Mouse (Mus musculus) frontal cortex, postnatal 14 days (tissue): ENCODE measurements around the gene Snx15.
A peak's percentile ranks its signal among the peaks of the same experiment; 100 is the strongest.

Experiments
- DNase-seq, 2 experiments: peaks; one replicate each; pipeline ENCODE4 v3.0.0; 2022; ENCODE audit warnings: low spot score in 2 of 2

Gene Snx15

DNA sequence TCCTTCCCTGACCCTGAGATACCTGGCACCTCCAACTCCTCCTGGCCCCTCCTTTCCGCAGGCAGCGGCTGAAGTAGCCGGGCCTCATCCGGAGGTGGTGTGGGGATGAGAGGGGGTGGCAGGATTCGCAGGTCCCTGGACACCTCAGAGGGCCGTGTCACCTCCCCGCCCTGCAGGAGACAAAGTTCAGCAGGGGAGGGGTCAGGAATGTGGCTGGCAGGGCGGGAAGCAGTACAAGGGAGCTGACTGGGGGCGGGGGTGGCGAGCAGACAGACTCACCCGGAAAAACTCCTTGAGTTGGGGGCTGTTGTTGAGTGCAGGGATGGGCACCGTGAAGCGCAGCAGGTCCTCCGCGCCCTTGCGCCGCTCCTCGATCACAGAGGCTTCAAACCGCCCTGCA, 6.3 kb downstream of the Snx15 start:
- DNase-seq = no peak

DNA sequence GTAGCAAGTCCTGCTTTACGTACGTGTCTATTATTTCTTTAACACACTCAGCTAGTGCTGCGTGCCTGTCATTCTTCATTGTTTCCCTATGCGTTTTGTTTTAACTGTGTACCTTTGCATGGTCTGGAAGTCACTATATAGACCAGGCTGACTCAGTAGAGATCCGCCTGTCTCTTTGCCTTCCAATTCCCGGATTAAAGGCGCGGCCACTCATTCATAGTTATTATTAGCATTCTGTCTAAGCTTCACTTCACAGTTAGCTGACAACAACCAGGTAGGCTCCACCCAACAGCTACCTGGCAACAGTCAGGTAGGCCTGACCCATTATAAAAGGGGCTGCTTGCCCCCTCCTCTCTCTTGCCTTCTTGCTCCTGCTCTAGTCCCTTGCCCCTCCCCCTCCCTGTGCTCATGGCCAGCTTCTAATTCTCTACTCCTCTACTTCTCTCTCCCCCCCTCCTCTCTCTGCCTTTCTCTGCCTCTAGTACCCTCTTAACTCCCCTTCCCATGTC, 9.4 kb downstream of the Snx15 start:
- DNase-seq = no peak

DNA sequence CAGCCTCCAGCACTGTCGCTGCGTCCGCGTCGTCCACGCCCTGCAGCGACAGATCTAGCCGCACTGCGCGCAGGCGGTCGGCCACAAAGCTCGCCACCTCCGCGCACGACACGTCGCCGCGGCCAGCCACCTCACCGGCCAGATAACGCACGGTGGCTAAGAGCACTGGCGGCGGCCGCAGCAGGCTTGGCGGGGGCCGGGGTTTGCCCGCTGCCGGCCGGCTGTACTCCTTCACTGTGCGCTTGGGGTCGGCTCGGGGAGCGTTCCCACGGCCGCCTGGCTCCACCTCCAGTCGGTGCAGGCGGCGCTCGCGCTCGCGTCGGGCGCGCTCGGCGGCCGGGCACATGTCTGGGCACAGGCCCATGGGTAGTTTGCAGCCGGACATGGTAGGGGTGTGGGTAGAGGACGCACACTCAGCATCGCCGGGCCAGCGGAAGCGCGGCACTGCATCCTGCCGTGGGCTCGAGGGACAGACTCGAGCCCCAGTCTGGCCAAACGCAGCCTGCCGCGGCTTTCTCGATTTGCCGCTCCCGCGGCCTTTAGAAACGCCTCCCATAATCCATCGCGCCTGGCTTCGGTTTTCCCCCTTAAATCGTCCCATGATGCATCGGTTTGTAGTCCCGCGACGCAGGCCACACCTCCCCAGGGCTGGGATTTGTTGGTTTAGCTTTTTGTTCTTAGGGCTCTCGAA, 10.0 kb downstream of the Snx15 start, which contains the start of gene Sac3d1:
TSS of gene Sac3d1 (minus strand) at position 665 of the 691 bp plus-strand sequence.
- DNase-seq = peak; percentile 81 to 86

DNA sequence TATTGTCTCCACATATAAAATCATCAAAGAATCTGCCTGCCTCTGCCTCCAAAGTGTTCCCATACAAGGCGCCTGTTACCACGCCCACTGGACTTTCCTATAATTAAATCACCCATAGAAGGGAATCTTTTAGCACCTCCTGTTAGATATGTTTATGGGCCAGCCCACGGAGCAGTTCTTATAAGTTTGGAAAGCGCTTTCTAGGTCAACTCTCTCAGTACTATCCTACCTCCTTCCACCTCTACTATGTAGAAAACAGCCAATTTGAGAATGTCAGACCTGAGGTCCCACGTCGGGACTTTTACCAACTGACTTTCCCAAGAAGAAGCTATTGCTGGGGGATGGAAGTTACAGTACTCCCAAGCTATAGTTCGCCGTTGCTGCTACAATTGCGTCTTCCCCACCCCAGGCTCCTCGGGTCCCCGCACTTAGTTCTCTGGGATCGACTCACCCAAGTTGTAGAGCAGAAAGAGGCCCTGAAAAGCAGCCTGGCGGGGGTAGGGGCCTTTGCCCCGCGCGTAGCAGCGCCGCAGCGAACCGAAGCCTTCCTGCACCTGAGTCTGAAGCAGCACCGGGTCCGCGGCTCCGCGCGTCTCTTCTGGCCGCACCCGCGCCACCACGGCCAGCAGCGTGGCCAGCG, 10.6 kb downstream of the Snx15 start:
- DNase-seq = no peak

DNA sequence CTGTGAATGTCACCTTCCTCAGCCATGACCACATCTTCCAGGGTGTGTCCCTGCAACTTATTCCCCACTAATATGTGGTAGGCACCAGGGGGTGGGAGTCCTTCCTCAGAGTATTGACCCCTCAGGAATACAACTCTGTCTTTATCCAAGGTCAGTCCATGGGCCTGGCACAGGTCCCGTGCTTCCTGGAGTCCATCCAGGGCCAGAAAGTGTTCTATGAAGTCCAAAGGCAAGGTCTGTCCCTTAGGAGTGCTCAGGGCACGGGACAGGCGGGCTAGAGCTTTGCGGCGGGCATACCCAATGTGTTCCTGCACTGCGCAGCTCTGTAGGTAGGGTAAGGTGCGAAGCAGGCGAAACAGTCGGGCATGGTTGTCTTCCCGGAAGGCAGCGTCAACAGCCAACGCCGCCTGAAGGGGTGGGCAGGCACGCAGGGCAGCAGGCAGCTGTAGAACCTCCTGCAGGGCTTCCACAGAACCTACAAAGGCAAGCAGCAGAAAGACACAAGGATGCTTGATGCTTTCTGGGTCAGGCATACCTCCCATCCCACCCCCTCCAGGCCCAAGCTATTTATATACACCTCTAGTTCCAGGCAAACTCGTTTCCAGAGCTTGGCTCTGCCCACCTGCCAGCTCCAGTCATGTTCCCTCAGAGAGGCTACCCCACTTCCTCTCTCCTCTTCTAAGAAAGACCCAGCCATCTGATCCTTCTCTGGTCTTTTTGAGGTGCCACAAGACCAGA, 11.8 kb downstream of the Snx15 start:
- DNase-seq = no peak

DNA sequence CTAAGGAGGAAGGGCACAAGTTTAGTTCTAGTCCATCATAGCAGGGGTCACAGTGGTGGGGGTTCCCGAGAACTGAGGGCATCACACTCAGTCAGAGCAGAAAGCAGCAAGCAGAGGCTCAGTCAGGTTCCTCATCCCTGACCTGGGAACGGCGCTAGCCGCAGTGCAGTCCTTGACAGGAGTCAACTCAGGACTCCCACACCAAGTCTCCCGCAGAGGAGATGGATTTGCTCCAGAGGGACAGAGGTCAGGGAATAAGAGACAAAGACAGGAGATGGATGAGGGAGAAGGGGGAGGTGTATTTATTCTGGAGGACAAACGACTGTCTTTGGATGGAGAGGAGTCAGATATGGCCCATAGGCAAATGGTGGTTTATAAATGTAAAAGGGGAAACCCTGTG, 15.0 kb downstream of the Snx15 start:
- no peak for DNase-seq

DNA sequence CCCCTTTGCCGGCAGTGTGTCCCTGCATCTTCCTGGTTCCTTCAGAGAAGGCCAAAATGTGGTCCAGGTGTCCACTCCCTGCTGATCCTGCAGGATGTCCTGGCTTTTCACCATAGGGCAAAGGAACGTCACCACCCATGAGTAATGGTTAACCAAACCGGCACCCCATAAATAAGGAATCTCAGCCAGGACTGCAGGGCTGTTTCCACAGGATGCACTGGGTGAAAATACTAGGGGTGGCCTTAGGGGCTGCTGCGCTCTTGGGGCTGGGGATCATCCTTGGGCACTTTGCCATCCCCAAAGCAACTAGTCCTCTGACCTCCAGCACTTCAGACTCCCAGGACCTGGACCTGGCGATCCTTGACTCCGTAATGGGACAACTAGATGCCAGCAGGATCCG, 22.5 kb downstream of the Snx15 start, which contains the start of gene Naaladl1:
TSS of gene Naaladl1 (plus strand) at position 197 of the 400 bp plus-strand sequence.
- no peak for DNase-seq

DNA sequence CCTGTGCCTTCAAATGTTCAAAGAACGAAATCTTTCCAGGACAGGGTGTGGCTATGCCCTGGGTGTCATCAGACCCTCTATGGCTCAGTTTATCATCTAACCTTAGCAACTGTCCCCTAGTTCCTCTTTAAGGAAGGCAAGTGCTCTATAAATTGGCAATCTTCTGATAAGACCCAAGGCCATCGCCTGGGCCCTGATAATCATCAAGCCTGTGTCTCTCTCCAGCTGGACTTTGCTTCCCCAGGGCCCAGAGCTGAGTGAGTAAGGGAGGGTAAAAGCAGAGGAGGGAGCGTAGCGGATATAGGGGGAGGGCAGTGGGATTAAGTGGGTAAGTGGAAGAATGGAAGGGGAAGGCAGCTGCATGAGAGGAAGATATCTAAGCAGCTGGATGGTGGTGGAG, 23.6 kb downstream of the Snx15 start:
- DNase-seq = no peak

DNA sequence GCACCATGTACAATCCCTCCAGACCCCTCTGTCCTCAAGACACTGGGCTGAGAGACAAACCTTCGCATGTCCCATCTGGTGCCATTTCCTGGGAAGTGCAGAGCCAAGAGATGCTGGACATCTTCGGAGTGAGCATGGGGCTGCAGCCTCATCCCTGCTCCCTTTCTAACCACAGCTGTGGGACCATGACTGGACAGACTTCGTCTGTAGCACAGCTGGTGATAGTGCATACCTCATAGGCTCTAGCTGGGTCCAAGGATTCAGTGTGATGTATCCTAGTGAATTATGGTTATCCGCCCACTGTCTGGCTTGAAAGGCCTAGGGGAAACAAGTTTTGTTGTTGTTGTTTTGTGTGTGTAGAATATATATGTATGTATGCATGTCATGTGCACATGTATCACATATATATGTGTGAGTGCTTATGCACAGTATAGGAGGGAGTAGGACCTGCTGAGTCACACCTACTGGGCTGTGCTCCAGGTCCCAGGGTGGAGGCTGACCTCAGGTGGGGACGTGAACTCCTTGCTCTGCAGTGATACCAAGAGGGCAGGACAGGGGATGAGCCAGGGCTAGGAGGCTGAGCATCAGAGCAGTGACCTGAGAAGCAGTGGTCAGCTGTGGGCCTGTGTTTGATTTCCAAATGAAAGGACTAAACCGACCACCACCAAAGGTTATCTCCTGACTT, 25.8 kb downstream of the Snx15 start:
- no peak for DNase-seq

DNA sequence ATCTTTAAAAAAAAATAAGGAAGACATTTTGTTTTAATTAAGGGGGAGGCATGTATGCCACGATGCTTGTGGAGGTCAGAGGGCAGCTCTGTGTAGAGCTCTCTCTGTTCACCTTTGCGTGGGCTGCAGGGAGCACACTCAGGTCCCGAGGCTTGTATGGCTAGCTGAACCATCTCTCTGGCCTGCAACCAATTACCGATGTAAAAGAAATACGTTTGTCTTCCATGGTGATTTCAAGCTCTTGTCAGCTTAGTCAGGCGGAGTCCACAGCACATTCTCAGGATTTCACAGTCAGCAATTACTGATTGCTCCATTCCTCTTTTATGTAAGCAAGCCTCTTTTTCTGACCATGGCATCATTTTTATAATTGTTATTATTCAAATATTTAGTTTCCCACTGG, 26.9 kb downstream of the Snx15 start:
- DNase-seq = no peak

DNA sequence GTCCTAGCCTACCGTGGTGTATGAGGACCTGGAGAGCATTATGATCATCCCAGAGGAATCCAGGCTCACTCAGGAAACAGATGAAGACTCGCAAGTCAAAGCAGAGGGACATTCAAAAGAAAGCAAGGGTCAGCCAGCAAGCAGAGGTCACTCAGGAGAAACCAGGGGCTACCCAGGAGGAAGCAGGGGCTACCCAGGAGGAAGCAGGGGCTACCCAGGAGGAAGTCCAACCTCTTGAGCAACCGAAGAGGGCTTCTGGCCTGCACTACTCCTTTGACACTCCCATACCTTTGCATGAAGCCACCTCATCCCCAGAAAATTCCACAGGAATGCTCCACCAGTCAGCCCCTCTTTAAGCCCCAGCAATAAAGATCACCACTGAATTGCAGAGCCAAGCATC, 30.3 kb downstream of the Snx15 start:
- DNase-seq = no peak

DNA sequence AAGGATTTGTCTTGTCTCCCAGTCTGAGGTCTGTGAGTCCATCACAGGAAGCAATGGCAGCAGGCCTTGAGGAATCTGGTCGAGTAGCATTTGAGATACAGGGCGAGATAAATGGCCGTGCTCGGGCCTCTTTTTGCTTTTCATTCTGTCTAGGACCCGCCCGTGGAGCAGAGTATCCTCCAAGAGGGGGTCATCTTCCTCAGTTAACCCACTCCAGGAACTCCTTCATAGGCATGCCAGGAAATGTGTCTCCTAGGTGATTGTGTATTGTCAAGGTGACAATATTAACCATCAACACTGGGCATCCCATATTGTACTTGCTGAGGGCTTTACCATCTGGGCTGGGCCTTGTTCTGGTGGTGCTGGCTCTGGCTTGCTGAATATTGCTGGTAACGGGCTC, 34.0 kb downstream of the Snx15 start, which contains the start of gene AC131692.1:
TSS of gene AC131692.1 (plus strand) at position 301 of the 400 bp plus-strand sequence.
- DNase-seq = no peak

DNA sequence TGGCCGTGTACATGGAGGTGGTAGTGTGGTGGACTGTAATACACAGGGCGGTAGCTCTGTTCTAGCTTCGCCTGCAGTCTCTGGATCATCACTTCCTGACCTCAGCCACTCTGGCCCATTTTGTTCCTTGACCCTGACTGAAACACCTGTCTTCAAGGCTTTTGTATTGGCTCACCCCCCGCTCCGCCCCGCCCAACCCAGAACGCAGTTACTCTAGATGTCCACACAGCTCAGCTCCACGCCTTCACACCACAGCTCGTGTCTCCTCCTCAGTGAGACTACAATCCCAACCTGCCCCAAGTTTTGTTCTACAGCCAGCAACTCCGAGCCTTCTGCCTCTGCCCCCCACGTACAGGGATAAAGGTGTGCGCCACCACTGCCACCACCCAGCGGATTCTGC, 39.3 kb downstream of the Snx15 start:
- no peak for DNase-seq

DNA sequence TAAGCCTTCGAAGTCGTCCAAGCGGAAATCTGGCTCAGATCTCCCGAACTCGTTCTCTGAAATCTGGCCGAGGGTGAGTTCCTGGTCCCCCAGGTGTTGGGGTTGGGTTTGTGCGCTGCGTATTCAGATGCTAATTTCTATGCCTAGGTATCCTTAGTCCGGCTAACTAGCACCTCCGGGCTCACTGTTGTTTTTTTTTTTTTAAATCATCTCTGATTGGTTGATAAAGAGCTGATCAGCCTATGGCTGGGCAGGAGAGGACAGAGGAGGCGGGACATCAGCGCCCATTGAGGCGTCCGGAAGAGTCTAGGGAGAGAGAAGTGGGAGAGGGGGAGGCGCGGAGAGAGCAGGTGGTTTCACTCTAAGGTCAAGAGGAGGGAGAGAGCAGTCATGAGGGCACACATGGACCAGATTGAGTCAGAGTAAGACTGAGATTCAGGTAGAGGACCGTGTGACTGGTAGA, 42.7 kb downstream of the Snx15 start:
- DNase-seq = no peak

DNA sequence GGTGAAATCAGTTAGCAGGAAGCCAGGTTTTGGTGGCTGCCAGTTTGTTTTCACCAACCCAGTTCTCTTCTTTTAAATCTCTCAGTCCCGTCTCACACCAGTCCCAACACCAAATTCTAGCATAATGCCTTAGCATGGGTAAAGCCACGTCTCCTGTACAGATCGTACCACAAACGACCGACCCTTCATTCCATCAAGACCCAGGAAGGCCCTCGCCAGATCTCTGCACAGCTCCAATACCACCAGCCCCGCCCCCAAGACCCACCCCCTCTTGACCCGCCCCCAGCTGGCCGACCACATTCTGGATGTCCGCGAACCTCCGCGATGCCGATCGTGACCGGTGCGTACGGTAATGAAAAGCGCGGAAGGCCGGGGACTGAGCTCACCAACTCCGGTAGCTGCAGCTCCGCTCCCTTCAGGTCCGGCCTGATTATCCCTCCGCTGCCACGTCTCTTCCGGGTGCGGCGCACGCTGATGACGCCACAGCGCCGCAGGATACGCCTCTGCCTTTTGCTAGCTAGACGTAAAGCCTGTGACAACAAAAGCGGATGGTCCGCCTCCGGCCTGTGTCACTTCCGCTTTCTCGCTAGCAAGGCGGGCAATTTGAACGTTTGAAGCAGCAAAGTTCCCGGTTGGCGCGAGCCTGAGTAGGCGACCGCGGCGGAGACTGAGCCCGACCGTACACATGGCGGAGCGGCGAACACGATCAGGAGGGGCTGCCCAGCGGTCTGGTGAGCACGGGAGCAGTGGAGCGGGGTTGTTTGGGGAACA, 43.4 kb downstream of the Snx15 start, which contains the start of the genes Zfpl1 and Cdca5:
TSS of gene Zfpl1 (minus strand) at position 479 of the 771 bp plus-strand sequence.
TSS of gene Cdca5 (plus strand) at position 506 of the 771 bp plus-strand sequence.
- DNase-seq = peak; percentile 94 to 96

DNA sequence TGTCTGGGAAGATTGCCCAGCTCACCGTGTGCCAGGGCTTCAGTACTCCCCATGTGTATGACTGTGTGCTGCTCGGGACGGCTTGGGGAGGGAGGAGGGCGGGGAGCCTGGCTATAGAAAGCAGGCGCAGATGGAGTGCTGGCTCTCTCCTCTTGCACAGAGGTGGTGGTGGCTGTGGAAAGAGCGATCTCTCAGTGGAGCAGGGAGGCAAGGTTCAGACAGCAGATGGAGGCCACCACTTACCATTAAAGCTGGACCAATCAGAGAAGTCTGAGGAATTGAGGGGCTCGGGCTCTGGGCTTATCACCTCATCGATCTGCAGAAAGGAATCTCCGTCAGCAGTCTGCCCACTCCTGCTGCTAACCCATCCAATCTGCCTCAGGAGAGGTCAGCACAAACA, 45.9 kb downstream of the Snx15 start, which contains the start of gene Gm28374:
TSS of gene Gm28374 (minus strand) at position 101 of the 400 bp plus-strand sequence.
- DNase-seq = no peak

DNA sequence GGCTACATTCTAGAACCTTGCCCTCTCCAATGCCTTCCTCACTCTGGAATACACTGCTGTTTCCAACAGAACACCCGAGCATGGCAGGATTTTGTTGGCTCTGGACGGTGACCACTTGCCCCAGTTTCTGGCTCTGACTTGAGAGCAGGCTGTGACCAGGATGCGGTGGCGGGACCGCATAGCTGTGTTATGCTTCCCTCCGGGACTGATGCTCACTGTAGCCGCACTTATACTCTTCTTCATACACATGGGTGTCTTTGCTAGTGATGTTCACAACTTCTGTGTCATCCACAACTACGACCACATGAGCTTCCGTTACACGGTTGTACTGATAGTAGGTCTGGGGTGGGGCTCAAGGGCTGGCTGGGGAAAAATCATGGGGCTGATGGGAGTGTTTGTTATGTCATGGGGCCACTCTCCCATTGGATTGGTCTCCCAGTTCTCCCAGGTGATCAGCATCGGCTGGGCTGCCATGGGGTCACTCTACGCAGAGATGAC, 48.1 kb downstream of the Snx15 start, which contains the start of gene Tmem262:
TSS of gene Tmem262 (plus strand) at position 51 of the 498 bp plus-strand sequence.
- no peak for DNase-seq

DNA sequence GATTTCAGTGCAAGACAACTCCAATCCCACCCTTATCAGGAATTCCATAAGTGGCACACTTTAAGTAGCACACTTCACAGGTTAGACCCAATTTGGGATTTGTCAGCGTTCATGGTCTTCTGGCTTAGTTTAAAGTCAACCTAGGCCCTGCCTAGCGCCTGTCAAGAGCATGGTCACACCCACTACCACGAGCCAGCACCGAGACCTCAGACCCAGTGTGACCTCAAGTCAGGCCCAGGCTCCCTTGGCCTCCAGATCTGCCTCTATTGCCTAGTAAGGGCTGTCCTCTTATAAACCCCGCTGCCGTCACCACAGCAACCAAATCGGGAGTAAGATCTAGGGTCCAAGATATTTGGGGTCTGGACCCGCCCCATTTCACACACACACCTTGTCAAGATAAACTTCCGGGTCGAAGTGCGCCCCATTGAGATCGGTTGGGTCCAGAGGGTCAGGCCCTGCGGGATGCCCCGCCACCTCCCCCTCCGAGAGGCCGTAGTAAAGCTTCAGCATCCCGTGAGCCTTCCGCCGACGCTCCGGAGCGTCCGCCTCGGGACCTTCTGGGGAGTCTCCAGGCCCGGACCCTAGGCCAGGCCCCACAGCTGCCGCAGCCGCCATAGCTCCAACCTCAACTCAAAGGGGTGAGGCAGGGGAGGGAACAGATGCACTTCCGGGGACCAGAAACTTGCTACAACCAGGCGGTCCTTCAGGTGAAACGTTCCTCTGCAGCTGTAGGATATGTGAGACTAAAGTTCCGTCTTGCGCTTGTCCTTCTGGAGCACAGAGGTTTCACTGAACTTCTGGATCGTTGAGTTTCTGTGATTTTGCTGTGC, 51.3 kb downstream of the Snx15 start, which contains the start of gene Vps51:
TSS of gene Vps51 (minus strand) at position 668 of the 830 bp plus-strand sequence.
- DNase-seq = peak; percentile 71 to 73

DNA sequence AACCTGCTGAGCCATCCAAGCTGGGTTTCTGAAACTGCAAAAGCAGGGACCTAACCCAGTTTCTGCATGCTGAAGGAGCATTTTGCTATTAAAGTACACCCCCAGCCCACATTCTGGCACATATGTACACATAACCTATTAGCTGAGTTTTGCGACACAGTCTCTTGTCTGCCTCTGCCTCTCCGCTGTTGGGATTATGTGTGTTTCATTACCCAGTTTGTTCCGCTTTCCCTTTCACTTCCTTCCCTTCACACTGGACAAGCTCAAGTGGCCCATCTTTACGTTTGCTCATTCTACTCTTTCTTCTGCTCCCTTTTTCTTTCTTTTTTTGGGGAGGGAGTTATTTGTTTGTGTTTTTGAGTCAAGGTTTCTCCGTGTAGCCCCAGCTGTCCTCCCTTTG, 54.2 kb downstream of the Snx15 start:
- DNase-seq = no peak
